In the genomic region with DNA sequence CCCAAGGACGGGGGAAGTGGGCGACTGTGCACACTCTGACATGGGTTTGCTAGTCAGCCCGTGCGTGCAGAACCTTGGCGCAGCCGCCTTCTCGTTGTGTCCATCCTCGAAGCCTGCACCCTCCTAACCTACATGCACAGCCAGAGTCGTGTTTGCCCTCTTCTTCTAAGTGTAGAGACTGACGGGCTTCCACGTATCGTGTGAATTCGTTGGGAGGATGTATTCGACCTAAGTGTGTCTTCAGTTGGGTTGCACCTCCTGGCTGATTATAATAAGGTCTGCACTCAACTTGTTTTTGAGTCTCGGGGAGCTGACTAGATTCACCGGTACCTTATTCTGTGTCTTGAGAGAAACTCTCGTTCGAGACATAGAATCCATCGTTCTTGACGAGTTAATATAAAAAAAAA, we compare ENCODE assay signal across 8 mouse cellular contexts. TPM values are rescaled to one million over a fixed set of nuclear protein-coding genes. Genes with fewer than 3 reads are reported as not detected.
DNase-seq lines count a peak whose midpoint lies in the region; ATAC-seq and TF ChIP-seq lines count a peak whose summit lies in the region.

No protein-coding gene starts in this region.

- TF ChIP-seq POLR2A in myocyte (IDR thresholded peaks at IDR 0.05; ENCODE audit: insufficient read length, low read depth): no peak

- intact Hi-C loops in left cerebral cortex, adult 2 months (cut with DNase I): loop anchor here (1.0 kb wide), 2 partner anchors 37 to 46 kb away; no protein-coding TSS in a partner anchor

- no peaks in the 10 kb centered on the region for H3K36me3 ChIP-seq in embryonic facial prominence, embryonic 11.5 days (replicated peaks; ENCODE audit: control insufficient read depth, insufficient read depth, low read depth, low read length)
- H3K36me3 ChIP-seq in intestine, embryonic 15.5 days: no peaks in the 10 kb centered on the region
- no peaks in the 10 kb centered on the region for H3K36me3 ChIP-seq in myocyte (ENCODE audit: control insufficient read depth, insufficient read depth)

- peaks cover 11% of the 10 kb centered on the region for H3K79me2 ChIP-seq in myocyte (ENCODE audit: control insufficient read depth, insufficient read depth)

- H3K27ac ChIP-seq in left cerebral cortex, adult 2 months: peak overlapping the region; percentile 100
- H3K27ac ChIP-seq in embryonic facial prominence, embryonic 11.5 days (replicated peaks; ENCODE audit: low read depth, low read length): peak overlapping the region; percentile 96
- peak overlapping the region; percentile 97 for H3K27ac ChIP-seq in intestine, embryonic 15.5 days

- H3K4me3 ChIP-seq in left cerebral cortex, adult 2 months: peak overlapping the region; percentile 80
- peak overlapping the region; percentile 68 for H3K4me3 ChIP-seq in embryonic facial prominence, embryonic 11.5 days (ENCODE audit: low read depth, low read length)
- H3K4me3 ChIP-seq in intestine, embryonic 15.5 days (replicated peaks): peak overlapping the region; percentile 66
- H3K4me3 ChIP-seq in myocyte: peak overlapping the region; percentile 83

- peaks cover 5% of the 10 kb centered on the region; the same call in 1 of the 2 replicates for H3K4me1 ChIP-seq in embryonic facial prominence, embryonic 11.5 days (ENCODE audit: control insufficient read depth, insufficient read depth, low read length)
- peaks cover 27% of the 10 kb centered on the region for H3K4me1 ChIP-seq in intestine, embryonic 15.5 days (replicated peaks)

- peak overlapping the region; percentile 98 for H3K9ac ChIP-seq in embryonic facial prominence, embryonic 11.5 days (replicated peaks; ENCODE audit: low read length)
- peak overlapping the region; percentile 86 for H3K9ac ChIP-seq in intestine, embryonic 15.5 days

- 12% methylated on average over 20 of the region's 20 CpGs for WGBS in embryonic facial prominence, embryonic 11.5 days
- WGBS in intestine, embryonic 15.5 days: 7% methylated on average over 20 of the region's 20 CpGs

- H3K27me3 ChIP-seq in embryonic facial prominence, embryonic 11.5 days (ENCODE audit: control insufficient read depth, insufficient read depth, low read length): no peaks in the 10 kb centered on the region
- H3K27me3 ChIP-seq in intestine, embryonic 15.5 days (replicated peaks): no peaks in the 10 kb centered on the region
- H3K27me3 ChIP-seq in myocyte (ENCODE audit: control insufficient read depth, insufficient read depth, insufficient read length): no peaks in the 10 kb centered on the region

- H3ac ChIP-seq in myocyte (ENCODE audit: control insufficient read depth, insufficient read length): peak overlapping the region; percentile 51

- TF ChIP-seq CTCF in left cerebral cortex, adult 2 months (IDR thresholded peaks at IDR 0.05): no peak; the same call in 1 of the 2 replicates

- peak overlapping the region; percentile 83 for H3K4me2 ChIP-seq in embryonic facial prominence, embryonic 11.5 days (ENCODE audit: low read depth, low read length)
- peak overlapping the region; percentile 80 for H3K4me2 ChIP-seq in intestine, embryonic 15.5 days (replicated peaks)
- H3K4me2 ChIP-seq in myocyte (ENCODE audit: low read depth): peak overlapping the region; percentile 95

- ATAC-seq in embryonic facial prominence, embryonic 11.5 days (replicated peaks; ENCODE audit: insufficient number of reproducible peaks, low FRiP score, low TSS enrichment, low read depth): no peak
- no peak; the same call in none of the 2 replicates for ATAC-seq in intestine, embryonic 15.5 days

- DNase-seq in left cerebral cortex, adult 2 months (ENCODE audit: extremely low spot score in 1 of 2, low spot score in 2 of 2): no peak
- DNase-seq in left cerebral cortex, adult 18-20 months (ENCODE audit: low spot score in 2 of 2): no peak
- DNase-seq in embryonic facial prominence, embryonic 11.5 days (ENCODE audit: low spot score): no peak
- no peak for DNase-seq in retina, embryonic 14.5 days (ENCODE audit: low spot score)
- no peak for DNase-seq in layer of hippocampus, postnatal 10 days (ENCODE audit: low spot score in 2 of 2)
- no peak for DNase-seq in urinary bladder, postnatal 10 days (ENCODE audit: low spot score)

- no peaks in the 10 kb centered on the region for H3K9me3 ChIP-seq in embryonic facial prominence, embryonic 11.5 days (replicated peaks; ENCODE audit: control insufficient read depth, low read length)
- H3K9me3 ChIP-seq in intestine, embryonic 15.5 days: no peaks in the 10 kb centered on the region

TF ChIP-seq in myocyte, 11 proteins besides CTCF, POLR2A, EP300 and RAD21:
- TF ChIP-seq MYOD1 (IDR thresholded peaks at IDR 0.05; ENCODE audit: control insufficient read depth in 1 of 3, insufficient read length in 2 of 3, low read depth in 2 of 3) (no peak), MYOG (IDR thresholded peaks at IDR 0.05; ENCODE audit: control insufficient read depth in 1 of 3, insufficient read depth in 1 of 3, insufficient read length in 2 of 3, low read depth in 2 of 3) (no peak), TCF12 (IDR thresholded peaks at IDR 0.05; ENCODE audit: insufficient read depth, poor library complexity, severe bottlenecking) (no peak), SRF (IDR thresholded peaks at IDR 0.05; ENCODE audit: control insufficient read depth, insufficient read length, low read depth) (no peak), CEBPB (IDR thresholded peaks at IDR 0.05; ENCODE audit: insufficient read depth, poor library complexity, severe bottlenecking) (no peak), POLR2AphosphoS2 (IDR thresholded peaks at IDR 0.05; ENCODE audit: insufficient read length, low read depth) (no peak), E2F4 (IDR thresholded peaks at IDR 0.05; ENCODE audit: insufficient read depth) (no peak), REST (IDR thresholded peaks at IDR 0.05; ENCODE audit: insufficient read depth, insufficient read length) (no peak), USF1 (IDR thresholded peaks at IDR 0.05; ENCODE audit: low read depth) (no peak), MAX (IDR thresholded peaks at IDR 0.05; ENCODE audit: low read depth) (no peak)

RNA-seq across cellular contexts. Expression of gene Ptma, which starts 38.6 kb away (rescaled TPM):
- 100 to 1,000 TPM; 353 to 363 TPM for total RNA-seq in left cerebral cortex, adult 2 months (2021)
- 100 to 1,000 TPM; 356 to 357 TPM for total RNA-seq in left cerebral cortex, adult 18-20 months (2021)
- 4,004 and 4,291 TPM in 2 replicates for polyA plus RNA-seq in embryonic facial prominence, embryonic 11.5 days (2014; fragmentation: Nextera tagmentation; extraction: Ambion mirVana)
- polyA plus RNA-seq in intestine, embryonic 15.5 days (2015; fragmentation: Nextera tagmentation; extraction: Ambion mirVana): 2,151 and 2,475 TPM in 2 replicates
- 593 TPM for polyA plus RNA-seq in myocyte (2012; fragmentation: generic; extraction: Trizol)
- 100 to 1,000 TPM; 617 to 662 TPM for total RNA-seq in layer of hippocampus, postnatal 10 days (2021)
